Mouse (Mus musculus): ENCODE measurements around the gene Ofd1.

The Ofd1 gene

DNA sequence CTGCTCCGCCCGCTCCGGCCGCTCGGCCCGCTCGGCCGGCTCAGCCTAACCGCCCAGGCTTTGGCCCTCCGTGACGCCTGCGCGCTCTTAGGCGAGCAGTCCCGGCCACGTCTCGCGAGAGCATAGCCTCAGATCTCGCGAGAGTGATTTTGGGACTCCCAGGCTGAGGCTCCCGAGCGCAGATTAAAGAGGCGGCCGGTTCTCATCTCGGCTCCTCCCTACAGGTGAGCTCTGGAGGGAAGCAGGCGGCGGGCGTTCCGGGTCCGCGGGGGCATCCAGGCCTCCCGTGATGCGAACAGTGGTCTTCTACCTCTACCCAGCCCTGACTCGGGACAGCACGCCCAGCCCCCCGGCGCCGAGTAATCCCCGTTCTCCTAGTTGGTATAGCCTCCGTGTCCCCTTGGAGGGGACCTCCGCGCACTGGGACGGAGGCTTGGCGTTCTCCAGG lies at the start of gene Ofd1:
Gene Ofd1, minus strand, starts transcription at position 89 of the 448 bp plus-strand sequence.
- DNase-seq (ENCODE audit: low spot score), result peak; percentile 84

DNA sequence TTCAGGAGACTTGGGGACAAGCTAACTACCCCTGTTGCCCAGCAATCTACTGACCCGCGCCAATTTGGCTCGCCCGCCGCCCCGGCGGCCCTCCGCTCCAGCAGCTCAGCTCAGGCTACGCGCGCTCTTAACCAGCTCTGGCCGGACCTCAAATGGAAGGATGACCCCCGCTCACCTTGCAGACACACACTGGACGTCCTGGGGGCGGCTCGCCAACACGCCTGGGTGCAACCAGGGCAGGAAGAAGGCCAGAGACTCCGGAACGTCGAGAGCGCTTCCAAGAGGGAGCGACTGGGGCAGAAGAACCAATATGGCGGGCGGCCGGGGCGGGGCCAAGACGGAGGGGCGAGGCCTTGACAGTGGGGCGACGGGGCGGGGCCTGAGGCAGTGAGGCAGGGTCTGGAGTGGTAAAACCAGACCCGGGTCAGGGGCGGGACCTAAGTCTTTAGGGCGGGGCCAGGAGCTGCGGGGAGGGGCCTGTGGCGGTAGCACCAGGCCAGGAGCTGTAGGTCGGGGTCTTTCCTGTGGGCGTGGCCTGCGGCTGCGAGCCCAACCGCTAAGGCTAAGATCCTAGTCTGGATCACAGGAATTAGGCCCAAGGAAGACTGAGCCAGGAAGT lies 39.0 kb upstream of the Ofd1 start, which contains the start of gene Rab9:
Gene Rab9, minus strand, starts transcription at position 503 of the 619 bp plus-strand sequence.
- DNase-seq (ENCODE audit: low spot score), result peak; percentile 90

DNA sequence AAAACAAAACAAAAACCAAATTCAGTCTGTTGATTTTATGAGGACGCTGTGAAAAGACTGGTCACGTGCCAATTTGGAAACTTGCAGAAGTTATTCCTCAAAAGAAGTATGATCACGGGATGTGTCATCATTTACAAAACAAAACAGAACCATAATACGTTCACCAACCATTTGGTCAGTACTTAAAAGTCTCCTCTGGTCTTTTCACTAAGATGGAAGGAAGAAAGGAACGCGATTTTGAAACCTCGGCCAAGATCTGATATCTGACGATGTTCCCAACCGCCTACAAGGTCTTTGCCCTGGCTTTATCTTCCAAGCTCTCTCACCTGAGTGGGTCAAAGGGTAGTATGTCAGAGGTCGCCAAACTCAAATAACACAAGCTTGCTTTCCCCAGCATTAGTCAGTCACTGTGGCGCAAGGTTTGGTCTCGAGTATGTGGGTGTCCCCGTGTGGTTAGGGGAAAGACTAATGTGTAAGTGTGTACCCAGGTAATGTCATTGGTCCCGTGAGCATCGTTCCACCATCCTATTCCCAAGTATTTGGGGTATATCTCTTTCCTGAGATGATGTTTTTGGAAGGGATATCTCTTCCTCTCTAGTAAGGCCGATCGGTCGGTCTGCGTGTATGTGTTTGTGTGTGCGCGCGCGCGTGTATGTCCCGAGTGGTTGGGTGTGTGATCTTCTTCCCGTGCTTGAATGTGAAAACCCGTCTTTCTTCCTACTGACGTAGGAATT lies 38.3 kb upstream of the Ofd1 start:
- DNase-seq (ENCODE audit: low spot score), result peak; percentile 4

DNA sequence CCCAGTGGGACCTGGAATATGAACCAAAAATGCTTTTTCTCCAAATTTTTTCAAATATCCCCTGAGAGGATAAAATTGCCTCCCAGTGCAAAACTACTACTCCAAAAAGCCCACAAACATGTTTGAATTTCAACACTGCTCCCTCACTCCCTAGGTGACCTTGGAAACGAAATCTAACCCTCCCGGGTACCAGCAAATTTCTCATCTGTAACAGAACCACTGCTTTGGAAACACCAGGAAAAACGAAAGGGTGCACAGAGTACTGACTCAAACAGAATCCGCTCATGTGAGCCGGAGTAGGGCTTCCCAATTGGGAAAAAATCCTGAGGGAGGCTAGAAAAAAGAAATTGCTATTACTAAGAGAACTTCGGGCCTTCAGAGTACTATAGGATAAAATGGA lies 36.9 kb upstream of the Ofd1 start:
- no peak for DNase-seq (ENCODE audit: low spot score)

DNA sequence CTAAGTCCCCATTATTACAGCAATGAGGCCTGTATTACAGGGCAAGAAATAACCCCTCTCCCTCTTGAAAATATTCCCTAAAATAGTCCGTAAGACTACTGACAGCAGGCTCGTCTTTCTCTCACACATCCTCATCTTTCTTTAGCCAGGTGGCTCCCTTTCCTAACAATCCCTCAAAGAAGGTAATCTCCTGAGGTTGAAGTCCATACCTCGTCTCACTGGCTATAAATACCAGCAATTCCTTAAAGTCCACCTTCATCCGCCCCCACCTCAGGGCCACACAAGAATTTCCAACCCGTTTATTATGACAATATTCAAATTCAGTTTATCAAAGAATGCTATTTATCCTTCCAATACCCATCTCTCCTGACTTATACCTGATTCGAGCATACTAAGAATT lies 32.1 kb upstream of the Ofd1 start:
- DNase-seq (ENCODE audit: low spot score), result no peak

DNA sequence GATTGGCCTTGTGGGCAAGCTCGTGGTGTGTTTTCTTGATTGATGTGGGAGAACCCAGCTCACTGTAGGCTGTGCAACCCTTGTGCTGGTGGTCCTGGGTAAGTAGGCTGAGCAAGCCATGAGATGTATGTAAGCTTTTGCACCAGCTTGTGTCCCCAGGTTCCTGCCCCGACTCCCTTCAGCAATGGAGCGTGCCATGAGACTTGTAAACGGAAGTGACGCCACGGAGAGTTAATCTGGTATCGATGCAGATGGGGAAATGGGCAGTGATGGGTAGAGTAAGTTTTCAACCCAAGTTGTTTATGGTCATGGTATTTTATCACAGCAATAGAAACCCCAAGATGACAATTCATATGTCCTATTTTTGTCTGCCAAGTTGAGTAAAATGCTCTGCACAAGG lies 27.8 kb upstream of the Ofd1 start:
- no peak for DNase-seq (ENCODE audit: low spot score)

DNA sequence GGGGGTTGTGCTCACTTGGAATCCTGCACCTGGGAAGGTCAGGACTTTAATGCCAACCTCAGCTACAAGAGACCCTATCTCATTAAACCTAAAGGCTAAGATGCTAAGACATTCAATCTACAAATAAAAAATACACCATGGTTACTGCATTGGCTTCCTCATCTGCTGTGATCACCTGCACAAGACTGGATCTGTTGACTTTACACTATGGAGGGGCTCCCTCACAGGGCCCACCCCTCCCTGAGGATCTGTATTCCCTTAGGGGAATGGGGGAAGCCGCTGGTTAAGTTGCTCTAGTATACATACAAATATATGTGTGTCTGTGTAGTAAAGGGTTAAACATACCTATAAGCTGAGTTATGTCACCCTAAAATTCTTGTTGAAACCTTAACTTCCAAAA lies 15.0 kb upstream of the Ofd1 start:
- DNase-seq (ENCODE audit: low spot score), result no peak

DNA sequence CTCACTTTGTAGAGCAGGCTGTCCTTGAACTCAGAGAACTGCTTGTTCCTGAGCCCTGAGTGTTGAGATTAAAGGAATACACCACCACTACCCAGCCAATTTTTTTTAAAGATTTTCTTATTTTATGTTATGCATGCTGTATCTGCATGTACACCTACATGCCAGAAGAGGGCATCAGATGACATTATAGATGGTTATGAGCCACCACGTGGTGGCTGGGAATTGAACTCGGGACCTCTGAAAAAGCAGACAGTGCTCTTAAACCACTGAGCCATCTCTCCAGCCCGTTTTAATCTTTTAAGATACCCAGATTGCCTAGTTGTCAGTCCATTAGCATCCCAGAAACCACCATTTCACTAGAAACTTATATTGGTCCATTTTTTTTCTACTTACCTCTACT lies 13.8 kb upstream of the Ofd1 start:
- DNase-seq (ENCODE audit: low spot score), result no peak

DNA sequence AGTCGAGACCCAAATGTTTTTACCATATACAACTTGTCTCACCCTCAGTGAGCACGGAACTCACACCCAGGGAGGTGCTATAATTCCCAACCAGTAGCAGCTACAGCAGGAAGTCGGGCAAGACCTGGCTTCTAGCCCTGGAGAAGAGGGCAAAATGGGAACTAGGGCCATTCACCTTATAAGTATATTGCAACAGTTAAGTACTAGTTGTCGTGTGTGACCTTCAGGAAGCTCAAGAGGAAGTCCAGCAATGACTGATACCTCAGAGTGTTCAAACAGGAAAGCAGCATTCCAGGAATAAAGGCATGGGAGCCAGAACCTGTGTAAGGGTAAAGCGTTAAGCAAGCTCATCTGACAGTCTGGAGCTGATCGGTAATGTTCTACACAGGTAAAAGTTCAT lies 13.0 kb upstream of the Ofd1 start:
- no peak for DNase-seq (ENCODE audit: low spot score)

DNA sequence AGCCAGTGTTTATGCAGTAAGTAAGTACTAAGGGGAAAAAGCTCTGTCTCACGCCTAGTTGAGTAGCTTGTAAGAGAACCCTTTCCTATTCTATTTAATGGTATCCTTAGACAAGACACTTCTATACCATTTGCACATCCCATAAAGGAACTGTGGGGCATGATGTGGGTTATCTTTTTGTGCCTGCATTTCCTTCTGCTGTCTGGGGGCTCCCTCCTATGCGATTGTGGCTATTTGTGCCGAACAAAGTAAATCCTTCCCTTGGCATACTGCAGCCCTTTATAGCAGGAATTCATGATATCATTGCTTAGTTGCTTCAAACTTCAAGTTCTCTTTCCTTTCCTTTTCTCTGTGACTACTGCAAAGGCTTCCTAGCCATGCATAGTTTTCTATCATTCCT lies 4.0 kb upstream of the Ofd1 start:
- no peak for DNase-seq (ENCODE audit: low spot score)

DNA sequence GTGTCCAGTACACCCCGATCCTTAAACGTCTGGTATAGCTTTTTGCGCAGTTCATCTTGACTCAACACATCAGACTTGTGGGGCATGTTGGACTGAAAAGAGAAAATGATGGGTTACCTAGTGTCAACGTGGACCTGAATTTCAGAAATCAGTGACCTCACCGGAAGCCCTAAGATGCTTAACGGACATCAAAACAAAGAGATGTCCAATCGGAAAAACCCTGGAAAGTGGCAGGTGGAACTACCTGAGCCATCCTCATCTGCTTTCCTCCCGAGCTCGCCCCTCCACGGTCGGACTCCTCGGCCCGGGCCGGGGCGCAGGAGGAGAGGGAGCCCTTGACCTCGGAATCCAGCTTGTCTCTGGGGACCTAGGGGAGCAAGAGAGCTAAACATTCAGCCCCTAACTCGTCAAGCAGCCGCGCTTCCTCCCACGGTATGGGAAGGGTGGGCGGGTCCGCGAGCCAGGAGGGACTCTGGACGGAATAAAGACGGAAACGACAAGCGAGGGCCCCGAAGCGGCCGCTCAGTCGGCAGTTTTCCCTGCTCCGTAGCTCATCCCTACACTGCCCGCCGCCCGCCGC lies 378 bp downstream of the Ofd1 start, which contains the start of gene Trappc2:
Gene Trappc2, plus strand, starts transcription at position 539 of the 580 bp plus-strand sequence.
- DNase-seq (ENCODE audit: low spot score), result no peak

DNA sequence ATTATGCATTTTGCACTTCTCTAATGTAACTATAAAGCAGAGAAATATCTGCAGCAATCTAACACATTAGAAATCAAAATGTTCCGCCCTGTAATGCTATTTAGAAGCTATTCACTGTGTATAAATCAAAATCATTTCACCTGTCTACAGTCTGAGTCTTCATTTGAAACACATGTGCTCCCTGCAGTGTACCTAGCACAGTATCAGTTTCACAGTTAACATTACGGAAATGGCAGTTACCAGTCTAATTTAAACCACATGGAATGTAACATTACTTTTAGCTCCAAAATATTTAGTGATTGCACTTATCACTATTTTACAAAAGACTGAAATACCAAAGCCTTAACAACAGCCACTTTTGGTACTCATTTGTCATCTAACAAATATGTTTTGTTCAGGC lies 5.7 kb downstream of the Ofd1 start:
- no peak for DNase-seq (ENCODE audit: low spot score)

DNA sequence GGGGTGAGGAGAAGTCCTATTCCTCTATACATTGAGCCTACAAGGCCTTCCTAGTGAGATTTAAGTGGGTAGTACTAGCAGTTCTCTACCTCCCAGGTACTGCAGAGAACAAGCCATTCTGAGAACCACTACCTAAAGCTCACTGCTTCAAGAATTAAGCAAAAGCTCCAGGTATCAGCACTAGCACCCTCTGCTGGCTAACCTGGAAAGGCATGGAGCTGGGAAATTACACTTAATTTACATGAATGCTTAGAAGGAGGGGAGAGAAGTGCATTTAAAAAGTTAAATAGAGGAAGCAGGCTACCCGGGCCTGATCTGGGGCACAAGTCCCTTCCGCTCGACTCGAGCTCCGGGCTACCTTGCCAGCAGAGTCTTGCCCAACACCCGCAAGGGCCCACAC lies 24.3 kb downstream of the Ofd1 start:
- no peak for DNase-seq (ENCODE audit: low spot score)

DNA sequence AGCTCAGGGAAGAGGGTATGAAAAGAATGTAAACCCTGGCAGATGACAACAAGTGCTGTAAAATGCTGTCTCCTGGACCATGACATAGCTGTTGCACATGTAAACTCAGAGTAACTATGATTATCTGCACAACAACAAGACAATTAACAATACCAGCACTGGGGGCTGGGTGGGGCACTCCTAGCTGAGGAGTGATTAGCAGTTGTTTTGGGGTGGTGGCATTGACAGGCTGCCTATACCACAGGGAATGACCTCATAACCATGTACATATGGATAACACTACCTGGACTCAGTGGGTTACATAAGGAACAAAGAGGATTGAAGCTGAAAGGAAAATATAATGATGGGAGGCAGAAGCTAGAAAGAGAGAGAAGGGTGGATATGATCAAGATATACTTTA lies 32.6 kb downstream of the Ofd1 start:
- no peak for DNase-seq (ENCODE audit: low spot score)

DNA sequence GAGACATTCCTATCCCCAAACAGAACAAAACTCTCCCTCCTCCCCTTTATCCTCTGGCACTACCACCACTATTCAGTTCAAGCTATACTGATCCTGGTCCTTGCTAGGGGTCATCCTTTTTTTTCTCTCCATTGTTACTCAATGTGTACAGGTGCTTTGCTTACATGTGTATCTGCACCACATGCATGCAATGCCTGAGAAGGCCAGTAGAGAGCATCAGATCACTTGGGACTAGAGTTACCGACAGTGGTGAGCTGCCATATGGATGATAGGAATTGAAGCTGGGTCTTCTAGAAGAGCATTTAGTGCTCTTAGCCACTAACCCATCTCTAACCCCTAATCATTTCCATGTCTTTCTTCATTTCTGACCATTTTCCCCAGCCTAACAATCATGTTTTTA lies 46.8 kb downstream of the Ofd1 start:
- DNase-seq (ENCODE audit: low spot score), result no peak

DNA sequence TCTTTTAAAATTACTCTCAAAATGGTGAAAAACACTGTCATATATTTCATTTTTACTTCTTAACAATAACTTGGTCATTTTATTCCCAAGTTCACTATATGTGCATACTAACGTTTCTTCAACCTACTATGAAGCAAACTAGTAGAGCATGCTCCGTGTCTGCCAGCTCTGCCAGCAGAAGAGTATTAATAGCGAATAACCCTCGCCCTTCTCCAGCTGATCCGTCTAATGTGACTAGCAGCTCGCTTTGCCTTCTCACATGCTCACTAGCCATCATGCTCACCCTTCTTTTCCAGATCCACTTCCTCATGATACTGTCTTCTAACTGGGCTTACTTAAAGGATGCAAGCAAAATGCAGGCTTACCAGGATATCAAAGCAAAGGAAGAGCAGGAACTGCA lies 53.8 kb downstream of the Ofd1 start:
- DNase-seq (ENCODE audit: low spot score), result no peak

DNA sequence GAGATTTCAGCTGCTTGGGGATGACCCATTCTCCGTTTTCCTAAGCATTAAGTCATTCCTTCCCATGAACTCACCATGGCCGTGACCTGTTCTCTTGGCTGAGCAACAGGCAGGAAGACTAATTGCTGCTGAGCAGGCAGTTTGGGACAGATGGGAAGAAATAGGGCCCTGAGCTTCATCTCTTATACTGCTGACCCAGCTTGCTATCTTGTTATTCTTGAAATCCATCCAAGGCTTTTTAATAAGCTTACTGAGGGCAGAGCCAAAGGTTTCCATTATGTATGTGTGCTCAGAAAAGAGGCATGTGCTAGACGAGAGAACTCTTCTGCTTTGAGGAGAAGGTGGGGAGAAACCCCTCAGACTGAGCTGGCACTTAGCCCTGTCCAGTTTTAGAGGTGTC lies 55.6 kb downstream of the Ofd1 start:
- peak; percentile 8 for DNase-seq (ENCODE audit: low spot score)

DNA sequence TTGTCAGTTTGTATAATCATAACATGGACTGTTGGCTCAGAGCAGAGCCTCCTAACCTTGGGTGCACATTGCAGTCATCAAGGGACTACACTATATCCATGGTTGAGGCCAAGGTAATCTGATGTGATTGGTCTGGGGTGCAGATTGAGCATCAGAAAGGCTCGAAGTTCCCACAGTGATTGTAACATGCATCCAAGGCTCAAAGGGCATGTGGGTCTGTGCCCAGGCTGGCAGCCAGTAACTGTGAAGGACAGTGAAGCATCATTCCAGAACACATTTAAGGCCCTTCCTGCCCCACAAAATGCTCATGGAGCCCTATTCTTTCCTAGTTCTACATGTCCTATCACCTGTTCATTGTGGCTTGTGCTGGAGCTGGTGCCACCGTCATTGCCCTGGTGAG lies 56.9 kb downstream of the Ofd1 start:
- no peak for DNase-seq (ENCODE audit: low spot score)

DNA sequence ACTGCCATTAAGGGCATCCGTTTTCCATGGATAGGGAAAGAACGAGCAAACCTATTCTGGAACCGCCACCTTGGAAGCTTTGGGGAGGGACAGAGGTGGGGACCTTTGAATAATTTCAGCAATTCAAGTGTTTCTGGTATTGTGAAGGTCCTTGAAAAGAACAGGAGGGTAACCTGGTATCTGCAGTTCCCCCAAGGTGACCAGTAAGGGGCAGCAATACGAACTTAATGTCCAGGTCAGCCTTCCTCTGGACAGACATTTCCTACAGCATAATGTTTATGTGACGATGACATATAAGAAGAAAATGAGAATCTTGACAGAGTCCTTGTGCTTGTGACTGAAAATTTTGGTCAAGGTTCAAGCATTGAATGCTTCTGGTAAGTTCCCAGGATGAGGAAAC lies 61.9 kb downstream of the Ofd1 start:
- DNase-seq (ENCODE audit: low spot score), result no peak

DNA sequence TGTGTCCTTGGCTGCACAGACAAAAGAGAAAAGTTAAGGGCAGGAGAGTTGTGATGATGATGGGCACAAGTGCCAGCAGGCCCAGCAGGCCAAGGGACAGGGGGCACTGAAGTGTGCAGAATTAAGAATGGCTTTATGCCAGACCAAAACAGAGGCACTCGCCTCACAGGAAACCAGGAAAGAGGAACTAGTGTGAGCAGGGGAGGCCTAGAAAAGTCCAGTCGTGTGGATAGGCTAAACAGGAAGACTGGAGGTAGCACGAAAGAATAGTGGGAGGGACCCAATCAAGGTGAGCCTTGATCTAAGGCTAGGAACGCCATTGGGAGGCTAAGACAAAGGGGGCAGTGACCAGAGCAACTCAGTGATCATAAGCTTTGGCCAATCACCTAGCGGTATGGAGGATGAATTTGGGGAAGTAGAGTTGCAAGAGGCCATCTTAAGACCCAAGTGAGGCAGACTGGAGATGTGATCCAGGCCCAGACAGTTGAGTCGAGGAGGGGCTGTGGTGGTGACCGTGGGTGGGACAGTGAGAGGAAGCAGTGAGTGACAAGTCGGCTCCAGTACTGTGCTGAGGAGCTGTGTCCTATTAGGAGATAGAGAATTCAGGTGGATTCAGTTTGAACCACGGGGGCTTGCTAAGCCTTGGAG lies 63.7 kb downstream of the Ofd1 start:
- DNase-seq (ENCODE audit: low spot score), result no peak

DNA sequence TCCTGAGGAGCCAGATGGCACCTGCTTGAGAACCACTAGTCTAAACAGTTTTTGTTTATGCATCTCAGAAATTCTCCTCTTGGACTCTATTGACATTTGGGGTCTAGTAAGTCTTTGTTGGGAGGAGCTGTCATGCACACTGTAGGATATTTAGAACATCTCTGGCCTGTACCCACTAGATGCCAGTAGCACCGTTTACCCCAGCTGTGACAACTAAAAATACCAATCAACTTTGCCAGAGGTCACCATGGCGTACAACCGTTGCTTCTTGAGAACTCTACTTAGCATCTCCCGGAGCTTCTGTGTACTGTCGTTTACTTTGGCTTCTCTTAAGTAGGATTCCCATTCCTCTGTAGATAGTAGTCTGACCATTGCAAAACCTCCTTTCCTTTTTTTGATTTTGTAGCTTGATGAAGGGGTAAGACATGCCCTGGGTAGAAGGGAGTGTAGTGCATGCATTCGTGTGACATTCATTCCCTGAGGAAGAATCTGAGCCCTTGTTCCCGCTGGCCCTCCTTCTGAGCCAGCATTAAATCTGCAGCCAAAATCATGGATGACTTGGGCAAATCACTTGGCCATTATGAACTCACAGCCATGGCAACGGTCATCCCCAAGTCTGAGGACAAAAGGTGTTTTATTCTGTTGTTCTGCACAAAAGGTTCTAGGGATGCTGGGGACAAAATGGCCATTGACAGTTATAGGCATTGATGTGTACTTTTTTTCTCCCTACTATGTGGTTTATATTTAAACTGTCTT lies 74.9 kb downstream of the Ofd1 start:
- no peak for DNase-seq (ENCODE audit: low spot score)

DNA sequence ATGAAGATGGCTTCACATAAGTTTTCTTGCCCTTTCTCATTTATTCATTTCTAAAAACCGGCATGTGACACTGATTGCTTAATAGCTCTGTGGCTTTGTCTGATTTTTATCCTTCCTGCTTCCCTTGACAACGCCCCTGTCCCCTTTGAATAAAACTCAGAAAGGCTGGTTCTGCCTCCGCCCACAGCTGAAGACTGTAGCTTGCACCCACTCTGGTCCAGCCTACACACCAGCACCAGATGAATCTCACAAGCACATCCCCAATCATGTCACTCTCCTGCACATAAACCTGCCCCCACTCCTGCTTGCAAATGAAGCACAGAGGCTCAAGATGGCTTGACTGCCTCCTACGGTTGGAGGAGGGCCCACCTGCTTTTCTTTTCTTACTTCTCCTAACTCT lies 80.0 kb downstream of the Ofd1 start:
- DNase-seq (ENCODE audit: low spot score), result no peak

Data from ovary, postnatal 36 days (tissue).